Mouse (Mus musculus): ENCODE results near the gene B4galnt1. TPM values are rescaled to one million over a fixed set of nuclear protein-coding genes. Genes with fewer than 3 reads are reported as not detected.
A peak's percentile ranks its signal among the peaks of the same experiment; 100 is the strongest.
"Not testable (repeated sequence)": the region's sequence is repeated elsewhere in the genome, so short reads cannot be mapped to it uniquely, and the experiment has no call there.

Gene B4galnt1
- polyA plus RNA-seq, 1 experiment, result 54.8 TPM

- no peaks in the 10 kb centered on the region; the same call in 1 of the 2 replicates for H3K4me1 ChIP-seq (ENCODE audit: control insufficient read depth, insufficient read depth, low read length)
- WGBS, result 62% methylated on average over 3 of the region's 3 CpGs
- no peak overlapping the region for H3K4me3 ChIP-seq (replicated peaks; ENCODE audit: control insufficient read depth, low read depth, low read length)
- no peak overlapping the region for H3K27ac ChIP-seq (ENCODE audit: control insufficient read depth, insufficient read depth, low read depth, low read length, poor library complexity)
- TF ChIP-seq POLR2A (IDR thresholded peaks at IDR 0.05; ENCODE audit: borderline replicate concordance, control insufficient read depth, low read depth, low read length), result no peak
- no peak for TF ChIP-seq CTCF (IDR thresholded peaks at IDR 0.05; ENCODE audit: control insufficient read depth, insufficient read depth, low read length)
Measured at GRCm38 (mm10) chr10:127158471-127158870, 6.6 kb upstream of the B4galnt1 start.

GRCm38 (mm10) chr10:127160081-127160480 lies 4.9 kb upstream of the B4galnt1 start:
- no peak overlapping the region for H3K27ac ChIP-seq (ENCODE audit: control insufficient read depth, insufficient read depth, low read depth, low read length, poor library complexity)
- 83% methylated on average over 9 of the region's 9 CpGs for WGBS
- no peak for TF ChIP-seq POLR2A (IDR thresholded peaks at IDR 0.05; ENCODE audit: borderline replicate concordance, control insufficient read depth, low read depth, low read length)

GRCm38 (mm10) chr10:127160728-127161127 lies 4.3 kb upstream of the B4galnt1 start:
- TF ChIP-seq CTCF (IDR thresholded peaks at IDR 0.05; ENCODE audit: control insufficient read depth, insufficient read depth, low read length) (no peak), POLR2A (IDR thresholded peaks at IDR 0.05; ENCODE audit: borderline replicate concordance, control insufficient read depth, low read depth, low read length) (no peak)
- 37% methylated on average over 3 of the region's 3 CpGs for WGBS
- Histone ChIP-seq H3K4me3 (replicated peaks; ENCODE audit: control insufficient read depth, low read depth, low read length) (no peak overlapping the region), H3K4me1 (ENCODE audit: control insufficient read depth, insufficient read depth, low read length) (peaks cover 2% of the 10 kb centered on the region; the same call in 1 of the 2 replicates), H3K27ac (ENCODE audit: control insufficient read depth, insufficient read depth, low read depth, low read length, poor library complexity) (no peak overlapping the region)

More at GRCm38 (mm10) chr10:127160081-127160480, 4.9 kb upstream of the B4galnt1 start:
- Histone ChIP-seq H3K4me1 (ENCODE audit: control insufficient read depth, insufficient read depth, low read length) (peaks cover 2% of the 10 kb centered on the region; the same call in 1 of the 2 replicates), H3K4me3 (replicated peaks; ENCODE audit: control insufficient read depth, low read depth, low read length) (no peak overlapping the region)

GRCm38 (mm10) chr10:127162771-127163261 lies 2.2 kb upstream of the B4galnt1 start:
- not testable (repeated sequence) for H3K4me3 ChIP-seq (replicated peaks; ENCODE audit: control insufficient read depth, low read depth, low read length); H3K4me1 ChIP-seq (ENCODE audit: control insufficient read depth, insufficient read depth, low read length)
- peak overlapping the region; percentile 35; the same call in 1 of the 2 replicates for H3K27ac ChIP-seq (ENCODE audit: control insufficient read depth, insufficient read depth, low read depth, low read length, poor library complexity)
- 10% methylated on average over 7 of the region's 7 CpGs for WGBS

- Histone ChIP-seq H3K4me1 (ENCODE audit: control insufficient read depth, insufficient read depth, low read length) (peaks cover 7% of the 10 kb centered on the region; the same call in 1 of the 2 replicates), H3K27ac (ENCODE audit: control insufficient read depth, insufficient read depth, low read depth, low read length, poor library complexity) (no peak overlapping the region; the same call in 1 of the 2 replicates), H3K4me3 (replicated peaks; ENCODE audit: control insufficient read depth, low read depth, low read length) (no peak overlapping the region)
- WGBS, result 66% methylated on average over 4 of the region's 4 CpGs
- TF ChIP-seq CTCF (IDR thresholded peaks at IDR 0.05; ENCODE audit: control insufficient read depth, insufficient read depth, low read length), result no peak
- TF ChIP-seq POLR2A (IDR thresholded peaks at IDR 0.05; ENCODE audit: borderline replicate concordance, control insufficient read depth, low read depth, low read length), result no peak
Measured at GRCm38 (mm10) chr10:127164190-127164589, 835 bp upstream of the B4galnt1 start.

- Histone ChIP-seq H3K4me1 (ENCODE audit: control insufficient read depth, insufficient read depth, low read length) (peaks cover 7% of the 10 kb centered on the region; the same call in 1 of the 2 replicates), H3K27ac (ENCODE audit: control insufficient read depth, insufficient read depth, low read depth, low read length, poor library complexity) (peak overlapping the region; percentile 99), H3K4me3 (replicated peaks; ENCODE audit: control insufficient read depth, low read depth, low read length) (peak overlapping the region; percentile 93)
- TF ChIP-seq POLR2A (IDR thresholded peaks at IDR 0.05; ENCODE audit: borderline replicate concordance, control insufficient read depth, low read depth, low read length) (no peak), CTCF (IDR thresholded peaks at IDR 0.05; ENCODE audit: control insufficient read depth, insufficient read depth, low read length) (no peak)
- under 1% methylated on average over 42 of the region's 42 CpGs for WGBS
Measured at GRCm38 (mm10) chr10:127165354-127165653, 279 bp downstream of the B4galnt1 start.

- Histone ChIP-seq H3K4me1 (ENCODE audit: control insufficient read depth, insufficient read depth, low read length) (peaks cover 7% of the 10 kb centered on the region; the same call in 1 of the 2 replicates), H3K4me3 (replicated peaks; ENCODE audit: control insufficient read depth, low read depth, low read length) (peak overlapping the region; percentile 93), H3K27ac (ENCODE audit: control insufficient read depth, insufficient read depth, low read depth, low read length, poor library complexity) (peak overlapping the region; percentile 99)
- under 1% methylated on average over 56 of the region's 56 CpGs for WGBS
- TF ChIP-seq CTCF (IDR thresholded peaks at IDR 0.05; ENCODE audit: control insufficient read depth, insufficient read depth, low read length) (no peak), POLR2A (IDR thresholded peaks at IDR 0.05; ENCODE audit: borderline replicate concordance, control insufficient read depth, low read depth, low read length) (peak; percentile 77; the same call in 1 of the 2 replicates)
Measured at GRCm38 (mm10) chr10:127165654-127166403, 804 bp downstream of the B4galnt1 start.

- no peak for TF ChIP-seq POLR2A (IDR thresholded peaks at IDR 0.05; ENCODE audit: borderline replicate concordance, control insufficient read depth, low read depth, low read length)
- TF ChIP-seq CTCF (IDR thresholded peaks at IDR 0.05; ENCODE audit: control insufficient read depth, insufficient read depth, low read length), result no peak
- peaks cover 7% of the 10 kb centered on the region; the same call in 1 of the 2 replicates for H3K4me1 ChIP-seq (ENCODE audit: control insufficient read depth, insufficient read depth, low read length)
- H3K4me3 ChIP-seq (replicated peaks; ENCODE audit: control insufficient read depth, low read depth, low read length), result peak overlapping the region; percentile 93
- WGBS, result 22% methylated on average over 11 of the region's 11 CpGs
- H3K27ac ChIP-seq (ENCODE audit: control insufficient read depth, insufficient read depth, low read depth, low read length, poor library complexity), result peak overlapping the region; percentile 99
Measured at GRCm38 (mm10) chr10:127166404-127166715, 1.3 kb downstream of the B4galnt1 start.

Measured in bone marrow, adult 2 months (tissue).